Mouse (Mus musculus): ENCODE data around the gene Naa15. TPM values are rescaled to one million over a fixed set of nuclear protein-coding genes. Genes with fewer than 3 reads are reported as not detected.

The Naa15 gene
- polyA plus RNA-seq, 1 experiment from 2014 or later, result 36.5 TPM

GRCm38 (mm10) chr3:51517878-51518762 is 103.2 kb downstream of the Naa15 start:
- WGBS, result 71% methylated on average over 12 of the region's 12 CpGs
- Histone ChIP-seq H3K36me3 (peaks cover 28% of the 10 kb centered on the region), H3K9ac (no peak overlapping the region), H3K4me2 (no peak overlapping the region), H3K4me1 (replicated peaks) (peaks cover 4% of the 10 kb centered on the region; the same call in 1 of the 2 replicates), H3K4me3 (no peak overlapping the region), H3K27me3 (no peaks in the 10 kb centered on the region), H3K27ac (no peak overlapping the region), H3K9me3 (replicated peaks) (no peaks in the 10 kb centered on the region)
- ATAC-seq (replicated peaks; ENCODE audit: insufficient number of reproducible peaks, insufficient read depth, low FRiP score, low read depth), result no peak; the same call in 1 of the 2 replicates

GRCm38 (mm10) chr3:51518763-51519121 is 103.8 kb downstream of the Naa15 start:
- no peak overlapping the region for H3K4me2 ChIP-seq
- H3K27ac ChIP-seq, result no peak overlapping the region
- H3K4me3 ChIP-seq, result no peak overlapping the region
- H3K9ac ChIP-seq, result no peak overlapping the region
- peaks cover 34% of the 10 kb centered on the region for H3K36me3 ChIP-seq
- 58% methylated on average over 8 of the region's 8 CpGs for WGBS
- H3K27me3 ChIP-seq, result no peaks in the 10 kb centered on the region
- H3K4me1 ChIP-seq (replicated peaks), result peaks cover 4% of the 10 kb centered on the region; the same call in 1 of the 2 replicates
- ATAC-seq (replicated peaks; ENCODE audit: insufficient number of reproducible peaks, insufficient read depth, low FRiP score, low read depth), result no peak
- no peaks in the 10 kb centered on the region for H3K9me3 ChIP-seq (replicated peaks)

GRCm38 (mm10) chr3:51521262-51521661 is 106.3 kb downstream of the Naa15 start:
- peaks cover 55% of the 10 kb centered on the region for H3K36me3 ChIP-seq

GRCm38 (mm10) chr3:51525186-51525785 is 110.3 kb downstream of the Naa15 start:
- WGBS, result 89% methylated on average over 16 of the region's 16 CpGs
- no peaks in the 10 kb centered on the region for H3K9me3 ChIP-seq (replicated peaks)
- peaks cover 82% of the 10 kb centered on the region for H3K36me3 ChIP-seq
- no peak for ATAC-seq (replicated peaks; ENCODE audit: insufficient number of reproducible peaks, insufficient read depth, low FRiP score, low read depth)
- no peak overlapping the region for H3K27ac ChIP-seq
- no peak overlapping the region for H3K9ac ChIP-seq
- no peaks in the 10 kb centered on the region for H3K27me3 ChIP-seq
- H3K4me1 ChIP-seq (replicated peaks), result no peaks in the 10 kb centered on the region
- H3K4me3 ChIP-seq, result no peak overlapping the region
- H3K4me2 ChIP-seq, result no peak overlapping the region

More at GRCm38 (mm10) chr3:51521262-51521661, 106.3 kb downstream of the Naa15 start:
- ATAC-seq (replicated peaks; ENCODE audit: insufficient number of reproducible peaks, insufficient read depth, low FRiP score, low read depth), result no peak
- no peaks in the 10 kb centered on the region for H3K9me3 ChIP-seq (replicated peaks)
- H3K9ac ChIP-seq, result no peak overlapping the region
- H3K4me3 ChIP-seq, result no peak overlapping the region
- H3K4me2 ChIP-seq, result no peak overlapping the region
- peaks cover 4% of the 10 kb centered on the region; the same call in 1 of the 2 replicates for H3K4me1 ChIP-seq (replicated peaks)
- no peaks in the 10 kb centered on the region for H3K27me3 ChIP-seq
- 88% methylated on average over 14 of the region's 14 CpGs for WGBS
- no peak overlapping the region for H3K27ac ChIP-seq

Other genes starting within 250 kb of the Naa15 start
- 9.7 and 10.3 TPM in 2 replicates for gene Noct, start 190.7 kb upstream of the Naa15 start, polyA plus RNA-seq (2015; fragmentation: Nextera tagmentation; extraction: Ambion mirVana)
- gene Elf2, start 74.5 kb upstream of the Naa15 start, polyA plus RNA-seq (2015; fragmentation: Nextera tagmentation; extraction: Ambion mirVana), result 51.3 and 55.4 TPM in 2 replicates
- 6.9 and 9.5 TPM in 2 replicates for gene Mgarp, start 18.4 kb upstream of the Naa15 start, polyA plus RNA-seq (2015; fragmentation: Nextera tagmentation; extraction: Ambion mirVana)
- gene Ndufc1, start 6.2 kb upstream of the Naa15 start, polyA plus RNA-seq (2015; fragmentation: Nextera tagmentation; extraction: Ambion mirVana), result 1,150 and 1,902 TPM in 2 replicates
- gene Rab33b, start 68.8 kb downstream of the Naa15 start, polyA plus RNA-seq (2015; fragmentation: Nextera tagmentation; extraction: Ambion mirVana), result 14.9 and 17.6 TPM in 2 replicates
- 3.7 and 5.1 TPM in 2 replicates for gene Setd7, start 145.7 kb downstream of the Naa15 start, polyA plus RNA-seq (2015; fragmentation: Nextera tagmentation; extraction: Ambion mirVana)
- gene Mgst2, start 245.2 kb downstream of the Naa15 start, polyA plus RNA-seq (2015; fragmentation: Nextera tagmentation; extraction: Ambion mirVana), result 7.2 and 7.5 TPM in 2 replicates